Mouse (Mus musculus): Measurements from ENCODE around the gene Atp8b2. TPM values are rescaled to one million over a fixed set of nuclear protein-coding genes. Genes with fewer than 3 reads are reported as not detected.

Atp8b2 gene
- 41.6 and 51.4 TPM in 2 replicates for total RNA-seq (2012; rRNA removed)

- DNase-seq (ENCODE audit: low read depth, low spot score), result no peak
- Histone ChIP-seq H3K9me3 (ENCODE audit: control insufficient read depth, insufficient read depth, low read depth, low read length) (no peaks in the 10 kb centered on the region), H3K36me3 (ENCODE audit: control insufficient read depth, insufficient read depth, low read length, poor library complexity, severe bottlenecking) (no peaks in the 10 kb centered on the region), H3K27ac (ENCODE audit: insufficient read depth, low read depth, low read length, poor library complexity, severe bottlenecking) (peak within 1 kb of the TSS; percentile 48; the same call in 1 of the 2 replicates), H3K9ac (ENCODE audit: insufficient read depth, low read depth, low read length, poor library complexity, severe bottlenecking) (peak within 1 kb of the TSS; percentile 87), H3K4me1 (ENCODE audit: control insufficient read depth in 2 of 2, insufficient read depth in 2 of 2, low read length in 2 of 2, poor library complexity in 1 of 2) (peaks cover 0 to 17% of the 10 kb centered on the region in 2 experiments; a peak in 3 of 4 replicates), H3K4me3 (ENCODE audit: insufficient read depth in 1 of 2, low read depth in 1 of 2, low read length in 2 of 2, poor library complexity in 1 of 2, severe bottlenecking in 1 of 2) (peak within 1 kb of the TSS; percentile 87 to 90)
- TF ChIP-seq MAFK (IDR thresholded peaks at IDR 0.05; ENCODE audit: insufficient read depth, low read depth, low read length) (no peak), ZNF384 (IDR thresholded peaks at IDR 0.05; ENCODE audit: low read depth, low read length) (no peak), ZC3H11A (IDR thresholded peaks at IDR 0.05; ENCODE audit: borderline replicate concordance, low read depth, low read length) (no peak), HCFC1 (IDR thresholded peaks at IDR 0.05; ENCODE audit: borderline replicate concordance, insufficient read depth, low read length) (no peak), CHD2 (IDR thresholded peaks at IDR 0.05; ENCODE audit: low read depth, low read length) (no peak)
- in situ Hi-C loops (cut with MboI; ENCODE audit: low sequenced_read_pairs in 2 of 2, unreplicated experiment in 2 of 2), result no loop called here
These were observed at the start of gene Atp8b2 for GRCm38 (mm10) chr3:89963221-89963763. Gene Atp8b2, minus strand, starts transcription at chr3:89963508.

- DNase-seq (ENCODE audit: low read depth, low spot score), result no peak
- Histone ChIP-seq H3K36me3 (ENCODE audit: control insufficient read depth, insufficient read depth, low read length, poor library complexity, severe bottlenecking) (peaks cover 38% of the 10 kb centered on the region), H3K9me3 (ENCODE audit: control insufficient read depth, insufficient read depth, low read depth, low read length) (no peaks in the 10 kb centered on the region), H3K4me3 (ENCODE audit: insufficient read depth in 1 of 2, low read depth in 1 of 2, low read length in 2 of 2, poor library complexity in 1 of 2, severe bottlenecking in 1 of 2) (no peak overlapping the region), H3K4me1 (ENCODE audit: control insufficient read depth in 2 of 2, insufficient read depth in 2 of 2, low read length in 2 of 2, poor library complexity in 1 of 2) (no peaks in the 10 kb centered on the region), H3K9ac (ENCODE audit: insufficient read depth, low read depth, low read length, poor library complexity, severe bottlenecking) (no peak overlapping the region), H3K27ac (ENCODE audit: insufficient read depth, low read depth, low read length, poor library complexity, severe bottlenecking) (no peak overlapping the region)
- no peak for TF ChIP-seq CHD2 (IDR thresholded peaks at IDR 0.05; ENCODE audit: low read depth, low read length)
- no peak for TF ChIP-seq MAFK (IDR thresholded peaks at IDR 0.05; ENCODE audit: insufficient read depth, low read depth, low read length)
- TF ChIP-seq ZNF384 (IDR thresholded peaks at IDR 0.05; ENCODE audit: low read depth, low read length), result no peak
- in situ Hi-C loops (cut with MboI; ENCODE audit: low sequenced_read_pairs in 2 of 2, unreplicated experiment in 2 of 2), result no loop called here
These were observed 47.0 kb upstream of the Atp8b2 start for GRCm38 (mm10) chr3:90010291-90010690.

- DNase-seq (ENCODE audit: low read depth, low spot score), result no peak
- TF ChIP-seq ZC3H11A (IDR thresholded peaks at IDR 0.05; ENCODE audit: borderline replicate concordance, low read depth, low read length) (no peak), HCFC1 (IDR thresholded peaks at IDR 0.05; ENCODE audit: borderline replicate concordance, insufficient read depth, low read length) (no peak), MAFK (IDR thresholded peaks at IDR 0.05; ENCODE audit: insufficient read depth, low read depth, low read length) (no peak), ZNF384 (IDR thresholded peaks at IDR 0.05; ENCODE audit: low read depth, low read length) (no peak), CHD2 (IDR thresholded peaks at IDR 0.05; ENCODE audit: low read depth, low read length) (no peak)
- H3K9me3 ChIP-seq (ENCODE audit: control insufficient read depth, insufficient read depth, low read depth, low read length), result no peaks in the 10 kb centered on the region
- H3K36me3 ChIP-seq (ENCODE audit: control insufficient read depth, insufficient read depth, low read length, poor library complexity, severe bottlenecking), result peaks cover 27% of the 10 kb centered on the region
- no peaks in the 10 kb centered on the region for H3K4me1 ChIP-seq (ENCODE audit: control insufficient read depth in 2 of 2, insufficient read depth in 2 of 2, low read length in 2 of 2, poor library complexity in 1 of 2)
- in situ Hi-C loops (cut with MboI; ENCODE audit: low sequenced_read_pairs in 2 of 2, unreplicated experiment in 2 of 2), result no loop called here
- no peak overlapping the region for H3K4me3 ChIP-seq (ENCODE audit: insufficient read depth in 1 of 2, low read depth in 1 of 2, low read length in 2 of 2, poor library complexity in 1 of 2, severe bottlenecking in 1 of 2)
- H3K27ac ChIP-seq (ENCODE audit: insufficient read depth, low read depth, low read length, poor library complexity, severe bottlenecking), result no peak overlapping the region
- H3K9ac ChIP-seq (ENCODE audit: insufficient read depth, low read depth, low read length, poor library complexity, severe bottlenecking), result no peak overlapping the region
These were observed 40.9 kb upstream of the Atp8b2 start for GRCm38 (mm10) chr3:90004091-90004796.

GRCm38 (mm10) chr3:89999830-90000229 is 36.5 kb upstream of the Atp8b2 start:
- H3K4me3 ChIP-seq (ENCODE audit: insufficient read depth in 1 of 2, low read depth in 1 of 2, low read length in 2 of 2, poor library complexity in 1 of 2, severe bottlenecking in 1 of 2), result no peak overlapping the region
- H3K4me1 ChIP-seq (ENCODE audit: control insufficient read depth in 2 of 2, insufficient read depth in 2 of 2, low read length in 2 of 2, poor library complexity in 1 of 2), result no peaks in the 10 kb centered on the region
- H3K9ac ChIP-seq (ENCODE audit: insufficient read depth, low read depth, low read length, poor library complexity, severe bottlenecking), result no peak overlapping the region
- in situ Hi-C loops (cut with MboI; ENCODE audit: low sequenced_read_pairs in 2 of 2, unreplicated experiment in 2 of 2), result no loop called here
- H3K27ac ChIP-seq (ENCODE audit: insufficient read depth, low read depth, low read length, poor library complexity, severe bottlenecking), result no peak overlapping the region
- H3K36me3 ChIP-seq (ENCODE audit: control insufficient read depth, insufficient read depth, low read length, poor library complexity, severe bottlenecking), result peaks cover 15% of the 10 kb centered on the region
- H3K9me3 ChIP-seq (ENCODE audit: control insufficient read depth, insufficient read depth, low read depth, low read length), result no peaks in the 10 kb centered on the region
- TF ChIP-seq HCFC1 (IDR thresholded peaks at IDR 0.05; ENCODE audit: borderline replicate concordance, insufficient read depth, low read length) (no peak), ZC3H11A (IDR thresholded peaks at IDR 0.05; ENCODE audit: borderline replicate concordance, low read depth, low read length) (no peak), MAFK (IDR thresholded peaks at IDR 0.05; ENCODE audit: insufficient read depth, low read depth, low read length) (no peak), ZNF384 (IDR thresholded peaks at IDR 0.05; ENCODE audit: low read depth, low read length) (no peak), CHD2 (IDR thresholded peaks at IDR 0.05; ENCODE audit: low read depth, low read length) (no peak)
- no peak for DNase-seq (ENCODE audit: low read depth, low spot score)

Data from ES-E14 (cell line).